Mouse (Mus musculus) brain, embryonic 14.5 days (tissue): ENCODE data around the gene Plekhg5.
A peak's percentile ranks its signal among the peaks of the same experiment; 100 is the strongest.

Experiments used
- CTCF ChIP-seq: fragments of 200-500 bp; IDR thresholded peaks from 2 replicates; pipeline ENCODE4 v1.5.1; 2012; ENCODE audit warnings: inconsistent platforms, mild to moderate bottlenecking, moderate library complexity, borderline replicate concordance; ENCODE audit not compliant: insufficient read depth, insufficient read length; ENCODE audit errors: extremely low read depth
- POLR2A ChIP-seq: fragments of 200-500 bp; IDR thresholded peaks from 2 replicates; pipeline ENCODE4 v1.6.1; 2012; ENCODE audit warnings: mild to moderate bottlenecking, inconsistent platforms, borderline replicate concordance; ENCODE audit not compliant: poor library complexity, insufficient read depth, insufficient read length, severe bottlenecking; ENCODE audit errors: extremely low read depth

DNA sequence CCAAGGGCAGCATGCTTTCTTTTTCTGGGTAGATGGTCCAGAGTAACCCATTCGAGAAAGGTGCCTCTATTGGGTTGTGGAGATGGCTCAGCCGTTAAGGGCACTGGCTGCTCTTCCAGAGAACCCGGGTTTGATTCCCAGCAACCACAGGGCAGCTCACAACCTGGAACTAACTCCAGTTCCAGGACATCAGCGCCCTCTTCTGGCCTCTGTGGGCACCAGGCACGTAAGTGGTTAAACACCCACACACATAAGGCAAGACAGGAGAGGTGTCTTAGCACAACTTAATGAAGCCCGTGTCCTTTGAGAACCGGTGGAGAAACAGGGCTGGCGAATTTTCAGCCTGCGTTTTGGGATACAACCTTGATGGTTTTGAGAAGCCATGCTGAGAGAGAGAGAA, 2.2 kb downstream of the Plekhg5 start:
- TF ChIP-seq CTCF (peak; percentile 17; the same call in 1 of the 2 replicates), POLR2A (no peak)
